20 mouse cellular contexts compared by ENCODE assay signal in genomic region chr4:137747590-137747989, GRCm38 (mm10). TPM values are rescaled to one million over a fixed set of nuclear protein-coding genes. Genes with fewer than 3 reads are reported as not detected.
"Had no signal": no experiment of that assay in that cellular context is flagged by ENCODE, and none has a peak within 500 bp of the region (broad histone marks: within the 10 kb centered on the region; RNA-seq: fewer than 3 reads in every experiment).

No protein-coding gene starts in this region.

- DNase-seq: layer of hippocampus, postnatal 36 days; lung, embryonic 14.5 days; right cerebral cortex, adult 18-20 months; right cerebral cortex, postnatal 14 days; right cerebral cortex, postnatal 4 days; thymus, adult 18-20 months; thymus, postnatal 36 days had no signal

- H3K36me3 ChIP-seq: liver, embryonic 12.5 days; midbrain, embryonic 15.5 days; neural tube, embryonic 12.5 days; neural tube, embryonic 15.5 days had no signal

- H3K4me2 ChIP-seq: liver, embryonic 12.5 days; lung, embryonic 14.5 days; midbrain, embryonic 12.5 days; midbrain, embryonic 15.5 days; neural tube, embryonic 12.5 days; neural tube, embryonic 15.5 days had no signal

- H3K4me1 ChIP-seq: midbrain, embryonic 12.5 days; neural tube, embryonic 12.5 days had no signal

- H3K27me3 ChIP-seq: midbrain, embryonic 12.5 days; midbrain, embryonic 15.5 days; neural tube, embryonic 12.5 days; neural tube, embryonic 15.5 days had no signal

- ATAC-seq: hindbrain, postnatal 0 days; inflammation-experienced regulatory T-cells, adult 6 months; intestine, embryonic 16.5 days; liver, embryonic 12.5 days; lung, postnatal 0 days; midbrain, embryonic 15.5 days had no signal

- H3K9ac ChIP-seq: liver, embryonic 12.5 days; lung, embryonic 14.5 days; midbrain, embryonic 12.5 days; midbrain, embryonic 15.5 days; neural tube, embryonic 12.5 days; neural tube, embryonic 15.5 days had no signal

- H3K27ac ChIP-seq: hindbrain, postnatal 0 days; layer of hippocampus, adult 2 months; left cerebral cortex, adult 2 months; liver, embryonic 12.5 days; macrophage; midbrain, embryonic 12.5 days; midbrain, embryonic 15.5 days; neural tube, embryonic 12.5 days; neural tube, embryonic 15.5 days; stomach, postnatal 0 days had no signal

- H3K9me3 ChIP-seq: liver, embryonic 12.5 days; midbrain, embryonic 12.5 days; midbrain, embryonic 15.5 days; neural tube, embryonic 12.5 days; neural tube, embryonic 15.5 days had no signal

- H3K4me3 ChIP-seq: layer of hippocampus, adult 2 months; left cerebral cortex, adult 2 months; liver, embryonic 12.5 days; midbrain, embryonic 12.5 days; midbrain, embryonic 15.5 days; neural tube, embryonic 12.5 days; neural tube, embryonic 15.5 days had no signal

RNA-seq across cellular contexts. Expression of gene Alpl, which starts 48.6 kb away (rescaled TPM):
- polyA plus RNA-seq: macrophage had no signal
